Mouse (Mus musculus) cerebellum, adult 11 months (tissue): Measurements from ENCODE around the gene Polr3h.
A peak's percentile ranks its signal among the peaks of the same experiment; 100 is the strongest.

Experiments
- DNase-seq: peaks from one replicate; pipeline ENCODE4 v3.0.0; 2022

Polr3h gene

DNA sequence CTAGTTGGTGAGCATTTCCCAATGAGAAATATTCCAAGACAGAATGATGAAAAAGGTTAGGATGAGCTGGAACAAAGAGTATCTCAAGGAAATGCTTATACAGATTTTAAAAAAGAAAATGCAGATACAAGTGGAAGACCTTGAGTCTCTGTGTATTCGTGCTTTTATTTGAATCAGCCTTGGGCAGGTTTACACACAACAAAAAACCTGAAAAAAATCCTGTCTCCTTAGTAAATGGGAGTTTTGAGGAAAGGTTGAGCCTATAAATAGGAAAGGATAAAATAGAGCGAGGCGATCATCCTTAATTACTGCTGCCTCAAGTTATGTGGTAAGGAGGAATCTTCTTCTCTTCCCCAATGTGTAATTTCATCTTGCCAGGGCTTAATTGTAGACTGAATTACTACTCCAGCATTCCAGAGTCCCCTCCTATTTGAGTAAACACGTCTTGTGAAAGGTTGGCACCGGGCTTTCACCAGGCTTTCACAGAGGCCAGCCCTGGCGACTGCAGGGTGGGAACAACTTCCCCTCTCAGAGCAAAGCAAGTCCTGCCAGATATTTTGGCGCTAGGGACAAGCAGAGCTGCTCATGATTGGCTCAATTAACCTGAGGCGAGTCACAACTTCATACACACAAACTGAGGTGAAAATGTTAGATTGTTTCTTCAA lies 65.4 kb downstream of the Polr3h start:
- no peak for DNase-seq

DNA sequence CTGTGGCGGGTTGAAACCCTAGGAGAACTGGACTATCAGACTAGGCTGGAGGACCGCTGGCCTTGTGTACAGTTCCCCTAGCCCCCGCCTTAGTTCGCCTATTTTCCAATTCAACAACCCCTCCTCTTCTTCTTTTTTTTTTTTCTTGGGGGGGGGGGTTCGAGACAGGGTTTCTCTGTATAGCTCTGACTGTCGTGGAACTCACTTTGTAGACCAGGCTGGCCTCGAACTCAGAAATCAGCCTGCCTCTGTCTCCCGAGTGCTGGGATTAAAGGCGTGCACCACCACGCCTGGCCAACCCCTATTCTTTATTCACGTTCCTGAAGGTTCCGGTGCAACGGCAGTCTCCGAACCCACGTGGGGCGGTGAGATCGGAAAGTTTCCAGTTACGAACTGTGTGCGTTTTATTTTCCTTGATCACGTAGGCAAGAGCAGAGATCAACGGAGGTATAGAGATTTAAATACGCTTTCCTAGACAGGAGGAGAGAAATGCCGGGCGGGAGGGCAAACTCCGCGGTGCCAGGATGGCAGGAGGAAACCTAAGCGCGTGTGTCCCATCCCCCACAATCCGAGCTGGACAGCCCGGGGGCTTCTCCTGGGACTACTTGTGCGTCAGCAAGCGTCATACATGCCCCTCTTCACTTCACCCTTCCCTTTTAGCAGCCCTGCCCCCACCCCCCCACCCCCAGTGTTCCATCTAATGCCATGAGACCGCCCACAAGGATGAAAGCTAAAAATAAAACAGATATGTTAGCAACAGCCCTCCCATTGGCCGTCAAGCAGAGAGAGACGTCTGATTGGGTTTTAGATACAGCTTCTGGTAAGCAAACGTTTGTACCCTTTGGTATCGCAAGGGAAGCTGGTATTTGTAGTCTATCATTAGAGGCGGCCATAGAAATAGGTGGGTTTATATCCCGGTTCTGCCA lies 66.4 kb downstream of the Polr3h start:
- peak; percentile 84 for DNase-seq

DNA sequence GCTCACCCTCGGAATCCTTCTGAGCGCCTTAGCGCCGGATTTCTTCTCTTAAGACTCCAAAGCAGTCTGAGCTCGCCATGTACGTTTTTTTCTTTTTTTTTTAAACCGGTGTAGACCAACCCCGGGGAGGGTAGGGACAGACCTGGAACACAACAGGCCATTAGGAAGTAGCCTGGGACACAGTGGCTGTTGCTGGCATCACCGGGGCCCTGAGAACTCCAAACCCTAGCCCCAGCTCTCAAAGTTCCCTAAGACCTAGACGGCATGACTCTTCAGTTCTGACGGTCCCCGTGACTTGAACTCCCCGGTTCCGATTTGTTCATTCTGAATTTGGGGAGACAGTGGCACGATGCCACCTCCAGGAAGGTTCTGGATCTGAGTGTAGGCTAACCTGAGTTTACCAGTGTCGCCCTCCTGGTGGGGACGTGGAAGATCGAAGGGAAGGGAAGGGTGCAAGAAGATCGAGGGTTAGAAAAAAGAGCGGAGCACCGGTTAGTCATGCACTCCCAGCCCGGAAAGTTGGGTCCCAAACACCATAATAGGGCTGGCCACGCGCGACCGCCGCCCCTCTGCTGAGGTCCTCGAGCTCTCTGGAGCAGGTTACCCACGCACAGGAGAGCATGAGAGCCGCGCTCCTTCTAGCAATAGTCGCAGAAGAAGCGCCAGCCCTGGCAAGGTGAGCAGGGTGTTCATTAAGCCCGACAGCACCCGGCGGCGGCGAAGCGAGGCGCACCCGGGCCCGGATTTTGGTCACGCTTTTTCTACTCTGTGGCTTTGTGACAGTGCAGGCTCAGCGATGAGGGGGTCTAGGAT lies 67.3 kb downstream of the Polr3h start, which contains the start of gene Tob2:
Gene Tob2 (minus strand): TSS at position 280 of the 813 bp plus-strand sequence.
- peak; percentile 75 for DNase-seq

DNA sequence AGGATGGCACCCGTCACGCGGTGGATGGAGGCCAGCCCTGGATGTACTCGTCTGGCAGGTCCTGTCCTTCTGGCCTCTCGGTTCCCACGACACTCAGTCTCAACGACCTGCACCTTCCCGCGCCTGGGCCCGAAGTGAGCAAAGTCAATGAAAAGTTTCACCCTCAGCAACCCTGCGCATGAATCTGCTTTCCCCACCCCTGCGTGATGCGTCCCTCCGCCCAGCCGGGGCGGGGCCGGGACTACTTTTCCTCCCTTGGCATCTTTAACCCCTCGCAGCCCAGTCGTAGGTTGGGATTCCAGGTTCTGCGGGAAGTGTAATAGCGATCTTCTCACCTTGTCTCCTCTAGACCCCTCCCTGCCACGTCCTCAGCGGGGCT lies 67.9 kb downstream of the Polr3h start:
- peak; percentile 92 for DNase-seq

DNA sequence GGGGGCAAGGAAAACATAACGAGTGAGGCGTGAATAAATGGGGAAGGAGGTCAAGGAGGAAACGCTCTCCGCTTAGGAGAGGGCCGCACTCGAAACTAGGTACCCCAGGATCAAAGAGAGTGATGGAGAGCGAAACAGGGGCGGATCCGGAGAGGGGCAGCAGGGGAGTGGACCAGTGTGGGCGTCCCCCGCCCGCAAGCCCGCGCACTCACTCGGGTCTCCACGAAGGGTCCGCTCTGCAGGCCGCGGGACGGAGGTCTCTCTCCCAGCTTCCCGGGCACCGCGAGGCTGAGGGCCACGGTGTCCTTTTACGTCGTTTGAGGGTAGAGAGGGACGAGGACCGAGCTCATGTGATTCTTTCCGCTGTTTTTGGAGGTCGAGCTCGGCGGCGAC lies 68.3 kb downstream of the Polr3h start:
- no peak for DNase-seq

DNA sequence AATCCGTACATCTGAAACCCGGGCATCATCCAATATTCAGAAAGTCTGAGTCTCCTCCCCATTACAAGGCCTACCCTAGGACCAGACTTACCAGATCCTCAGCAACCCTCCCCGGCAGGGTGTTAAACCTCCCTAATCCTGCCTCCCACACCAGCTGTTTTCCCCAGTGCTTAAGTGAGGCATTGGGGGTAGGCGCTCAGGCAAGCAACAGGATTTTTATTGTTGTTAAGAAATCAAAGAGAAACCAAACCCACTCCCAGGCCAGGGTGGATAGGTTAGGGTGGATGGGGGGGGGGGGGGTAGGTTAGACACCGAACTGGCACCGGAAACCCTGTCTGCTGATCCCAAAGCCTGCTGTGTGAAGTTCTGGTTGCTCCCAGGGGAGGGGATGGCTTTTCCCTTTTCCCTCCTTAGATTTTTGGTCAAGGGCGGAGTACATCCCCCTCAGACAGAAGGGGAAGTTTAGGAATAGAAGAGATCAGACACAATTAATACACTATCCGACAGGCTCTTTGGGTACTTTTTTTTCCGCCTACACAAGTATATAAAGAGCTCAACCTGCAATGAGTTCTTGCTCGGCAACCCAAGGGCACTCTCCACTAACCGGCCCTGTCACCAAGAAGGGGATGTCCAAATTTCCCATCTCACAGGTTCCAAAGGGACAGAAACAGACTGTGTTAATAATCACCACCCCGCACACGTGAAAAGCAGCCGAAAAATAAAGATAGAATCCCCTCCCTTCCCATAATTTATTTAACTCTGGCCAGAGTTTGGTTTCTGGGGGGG lies 68.9 kb downstream of the Polr3h start:
- DNase-seq, result no peak

DNA sequence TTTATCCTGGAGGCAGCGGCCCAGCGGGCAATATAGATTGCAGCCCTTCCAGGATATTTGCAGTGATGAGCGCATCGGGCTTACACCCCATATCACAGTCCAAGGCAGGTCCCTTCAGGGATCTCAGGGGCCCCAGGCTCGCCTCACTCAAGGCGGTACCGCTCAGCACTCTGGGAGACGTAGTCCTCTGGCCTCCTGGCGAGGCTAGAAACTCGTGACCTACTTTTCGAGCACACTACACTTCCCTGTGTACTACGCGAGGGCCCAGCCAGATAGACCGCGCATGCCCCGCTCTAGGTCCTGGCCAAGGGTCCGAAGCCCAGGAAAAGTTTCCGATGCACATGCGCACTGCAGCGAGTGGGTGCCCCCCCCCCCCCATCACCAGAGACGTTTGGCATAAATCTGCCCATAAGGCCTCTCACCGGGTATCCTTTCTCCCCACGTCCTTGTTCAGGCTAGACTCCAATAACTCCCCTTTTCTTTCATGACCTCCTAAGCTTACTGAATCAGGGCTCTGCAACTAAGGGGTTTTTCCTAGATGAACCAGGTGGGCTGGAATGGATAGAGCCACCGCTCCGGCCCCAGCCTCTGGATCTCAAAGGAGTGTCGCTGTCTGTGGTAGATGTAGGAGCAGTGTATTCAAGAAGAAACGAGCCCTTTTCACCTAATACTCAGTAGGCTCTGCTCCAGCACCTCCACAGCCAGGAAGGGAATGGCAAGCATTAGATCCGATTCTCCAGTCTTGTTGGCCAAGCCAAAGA lies 69.8 kb downstream of the Polr3h start:
- DNase-seq, result peak; percentile 88

DNA sequence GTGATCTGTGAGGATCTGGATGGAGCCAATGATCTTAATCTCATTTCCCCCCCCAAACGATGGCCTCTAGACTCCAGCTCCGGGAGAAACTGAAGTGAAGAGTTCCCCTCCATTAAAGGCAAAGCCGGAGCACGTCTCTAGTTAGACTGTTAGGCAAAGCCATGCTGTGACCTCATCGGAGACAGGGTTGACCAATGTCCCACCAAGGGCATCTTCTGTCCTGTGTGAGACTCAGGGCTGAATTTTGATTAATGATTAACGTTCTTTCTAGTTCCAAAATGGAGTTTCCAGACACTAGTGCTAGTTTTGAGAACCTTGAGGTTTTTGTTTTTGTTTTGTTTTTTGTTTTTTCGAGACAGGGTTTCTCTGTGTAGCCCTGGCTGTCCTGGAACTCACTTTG lies 73.0 kb downstream of the Polr3h start:
- no peak for DNase-seq

DNA sequence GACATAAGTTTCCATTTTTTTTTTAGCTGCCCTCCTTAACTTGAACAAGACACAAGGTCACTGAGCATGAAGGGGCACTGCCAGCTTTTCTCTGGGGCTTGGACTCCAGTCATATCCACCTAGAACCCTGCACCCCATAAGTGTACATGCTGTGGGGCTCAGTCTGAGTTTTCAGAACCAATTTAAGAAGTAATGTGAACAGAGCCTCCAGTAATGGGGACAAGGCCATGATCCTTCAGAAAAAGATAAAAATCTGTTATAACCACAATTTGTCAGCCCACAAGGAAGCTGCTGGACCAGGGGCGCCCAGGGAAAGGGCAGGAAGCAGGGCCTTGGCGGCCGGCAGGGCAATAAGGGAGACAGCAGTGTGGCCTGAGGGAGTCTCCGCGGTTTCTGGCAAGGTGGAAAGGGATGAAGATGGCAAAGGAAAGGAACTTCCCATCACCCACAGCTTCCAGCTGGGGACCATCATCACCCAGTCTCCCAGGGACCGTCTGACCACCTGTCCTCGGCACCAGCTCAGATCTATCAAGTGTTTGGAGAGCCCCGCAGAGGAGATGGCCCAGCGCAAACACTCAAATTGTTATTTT lies 73.5 kb downstream of the Polr3h start:
- DNase-seq, result no peak

DNA sequence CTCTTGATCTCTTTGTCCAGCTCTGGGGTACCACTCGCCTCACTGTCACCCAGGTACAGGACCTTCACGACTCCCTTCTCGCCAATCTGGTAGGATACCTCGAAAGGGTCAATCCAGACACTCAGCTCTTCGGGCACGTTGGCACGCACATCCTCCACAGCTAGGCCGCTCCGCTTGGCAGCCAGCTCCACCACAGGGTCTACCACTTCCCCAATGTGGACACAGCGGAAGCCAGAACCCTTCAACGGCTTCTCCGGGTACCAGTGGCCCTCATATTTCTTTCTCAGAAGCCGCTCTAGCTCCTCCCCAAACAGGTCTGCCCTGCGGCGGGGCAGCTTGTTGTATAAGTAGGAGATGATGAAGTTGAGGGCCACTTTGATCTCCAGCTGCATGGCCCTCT lies 74.7 kb downstream of the Polr3h start:
- no peak for DNase-seq

DNA sequence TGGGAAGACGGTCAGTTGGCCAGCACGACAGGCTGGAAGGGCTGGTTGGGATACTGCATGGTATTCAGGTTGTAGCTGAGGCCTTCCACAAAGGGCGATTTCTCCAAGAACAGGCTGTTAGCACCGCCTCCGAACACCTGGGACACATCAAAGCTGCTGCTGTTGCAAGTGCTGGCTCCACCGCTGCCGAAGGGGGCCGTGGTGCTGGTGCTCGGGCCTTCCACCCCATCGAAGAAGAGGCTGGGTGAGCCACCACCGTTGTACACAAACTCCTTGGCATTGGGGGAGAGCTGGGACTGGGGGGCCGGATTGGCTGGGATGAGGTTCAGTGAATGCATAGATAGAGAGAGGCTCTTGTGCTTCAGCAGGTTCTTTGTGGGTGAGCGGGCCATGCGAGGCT lies 75.3 kb downstream of the Polr3h start:
- no peak for DNase-seq

DNA sequence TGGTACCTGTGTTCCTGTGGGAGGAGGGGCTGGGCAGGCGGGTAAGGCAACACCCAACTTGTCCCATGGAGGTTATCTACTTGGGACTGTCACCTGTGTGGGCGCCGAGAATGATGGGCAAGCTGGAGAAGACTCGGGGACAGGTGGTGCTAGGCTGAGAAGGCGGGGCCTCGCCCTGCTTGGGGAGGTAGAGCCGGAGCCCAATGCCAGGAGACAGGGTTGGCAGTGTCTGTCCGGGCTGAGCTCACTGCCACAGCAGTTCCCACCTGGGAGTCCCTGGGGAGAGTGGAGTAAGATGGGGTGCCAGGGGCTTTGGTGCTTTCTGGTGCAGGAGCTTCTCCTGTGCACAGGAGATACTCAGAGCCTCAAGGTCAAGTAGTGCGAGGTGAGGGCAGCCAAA lies 76.9 kb downstream of the Polr3h start:
- peak; percentile 71 for DNase-seq

DNA sequence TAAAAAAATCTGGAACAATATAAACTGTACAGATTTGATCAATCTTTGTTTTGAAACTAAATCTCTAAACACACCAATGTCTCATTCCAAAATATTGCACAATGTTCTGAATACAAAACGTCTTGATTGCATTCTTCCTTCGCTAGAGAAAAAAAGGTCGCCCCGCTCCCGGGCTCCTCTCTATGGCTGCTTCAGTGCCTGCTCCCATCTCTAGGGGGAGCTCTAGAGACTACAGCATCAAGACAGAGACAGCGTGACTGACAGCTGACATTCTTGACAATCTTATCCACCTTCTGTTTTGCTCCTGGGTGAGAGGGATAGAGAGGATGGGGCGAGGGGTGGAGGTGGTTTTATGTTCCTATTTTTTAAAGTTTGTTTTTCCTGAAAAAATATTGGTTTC lies 77.7 kb downstream of the Polr3h start:
- DNase-seq, result no peak

DNA sequence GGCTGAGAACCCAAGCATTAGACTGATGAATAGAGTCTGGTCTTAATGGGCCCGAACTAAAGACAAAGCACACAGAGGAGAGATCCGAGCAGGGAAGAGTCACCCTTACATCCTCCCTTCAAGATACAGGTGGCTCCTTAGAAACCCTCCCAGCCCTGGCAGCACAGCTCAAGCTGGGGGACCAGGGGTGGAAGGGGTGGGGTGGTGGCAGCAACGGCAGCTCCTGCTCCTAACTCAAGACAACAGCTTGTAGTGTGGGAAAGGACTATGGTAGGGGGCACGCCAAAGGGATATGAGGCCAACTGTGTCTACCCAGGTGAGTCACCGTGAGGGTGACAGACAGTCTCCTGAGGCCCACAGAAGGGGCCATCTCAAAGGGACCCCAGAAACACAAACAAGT lies 78.2 kb downstream of the Polr3h start:
- DNase-seq, result no peak

DNA sequence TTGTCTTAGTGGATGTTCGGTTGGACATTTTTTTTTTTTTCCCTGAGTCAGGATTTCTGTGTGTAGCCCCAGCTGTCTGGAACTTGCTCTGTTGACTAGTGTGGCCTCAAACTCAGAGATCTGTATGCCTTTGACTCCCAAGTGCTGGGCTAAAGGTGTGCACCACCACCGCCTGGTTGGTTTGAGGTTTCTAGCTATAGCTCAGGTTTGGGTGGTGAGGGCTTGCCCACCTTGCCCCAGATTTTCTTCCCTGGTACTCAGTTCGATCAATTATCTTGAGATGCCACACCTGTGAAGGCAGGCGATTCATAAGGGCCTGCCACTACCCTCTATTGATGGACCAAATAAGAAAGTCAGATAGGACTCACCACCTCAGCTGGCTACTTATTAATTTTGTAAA lies 78.9 kb downstream of the Polr3h start:
- no peak for DNase-seq

DNA sequence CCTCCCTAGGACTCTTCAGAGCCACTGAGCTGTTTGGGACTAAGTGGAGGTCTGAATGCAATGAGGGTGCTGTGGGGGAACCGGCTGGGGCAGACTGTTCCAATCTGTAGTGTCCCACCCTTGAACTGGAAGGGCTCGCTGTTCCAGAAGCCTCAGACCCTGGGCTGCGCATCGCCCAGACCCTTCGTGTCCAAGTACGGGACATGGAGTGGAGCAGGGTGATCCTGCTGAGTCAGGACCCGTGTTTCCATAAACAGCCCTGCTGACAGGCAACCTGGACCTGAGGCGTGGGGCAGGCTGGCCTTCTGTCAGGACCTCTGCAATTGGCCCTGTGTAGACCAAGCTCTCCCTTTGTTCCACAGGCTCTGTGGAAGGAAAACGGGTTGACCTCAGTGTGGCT lies 79.3 kb downstream of the Polr3h start:
- DNase-seq, result no peak

DNA sequence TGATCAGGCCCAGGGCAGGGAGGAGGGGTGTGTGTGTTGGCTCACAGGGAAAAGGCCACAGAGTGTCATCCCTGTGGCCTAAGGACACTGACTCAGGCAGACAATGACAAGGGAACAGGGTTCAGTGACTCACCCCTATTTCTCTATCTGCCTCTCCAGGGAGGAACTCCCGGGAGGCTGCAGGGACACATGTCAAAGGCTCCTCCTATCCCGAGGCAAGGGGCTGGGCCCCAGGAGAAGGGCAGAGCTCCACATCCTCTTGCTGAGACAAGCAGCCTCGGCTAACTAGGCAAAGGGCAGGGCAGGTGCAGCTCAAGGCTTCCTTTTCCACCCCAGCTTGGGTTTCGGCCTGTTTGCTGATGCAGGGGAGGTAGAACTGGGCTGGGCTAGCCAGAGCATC lies 80.3 kb downstream of the Polr3h start:
- DNase-seq, result no peak

DNA sequence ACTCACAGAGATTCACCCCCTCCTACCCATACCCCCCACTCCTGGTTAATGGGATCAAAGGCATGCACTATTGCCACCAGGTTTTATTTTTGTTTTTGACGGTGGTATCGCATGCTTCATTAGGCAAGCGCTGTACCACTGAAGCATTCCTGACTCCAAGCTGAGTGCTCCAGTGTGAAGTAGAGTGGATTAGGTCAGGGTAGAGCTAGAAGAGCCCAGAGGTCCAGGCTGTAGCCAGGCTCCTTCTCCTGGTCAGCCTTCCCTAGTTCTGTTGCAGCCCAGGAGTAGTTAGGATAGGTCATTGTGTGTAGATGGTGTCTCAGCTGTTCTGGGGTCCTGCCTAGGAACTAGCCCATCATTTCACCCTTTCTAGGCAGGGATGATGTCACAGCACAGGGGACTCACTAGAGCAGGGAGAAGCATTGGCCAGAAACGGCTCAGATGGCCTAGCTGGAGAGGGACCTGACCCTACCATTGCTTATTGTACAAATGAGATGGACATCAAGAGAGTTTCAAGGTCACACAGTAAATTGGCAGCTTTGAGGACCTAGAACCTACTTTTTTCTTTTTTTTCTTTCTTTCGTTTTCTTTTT lies 80.9 kb downstream of the Polr3h start:
- no peak for DNase-seq

DNA sequence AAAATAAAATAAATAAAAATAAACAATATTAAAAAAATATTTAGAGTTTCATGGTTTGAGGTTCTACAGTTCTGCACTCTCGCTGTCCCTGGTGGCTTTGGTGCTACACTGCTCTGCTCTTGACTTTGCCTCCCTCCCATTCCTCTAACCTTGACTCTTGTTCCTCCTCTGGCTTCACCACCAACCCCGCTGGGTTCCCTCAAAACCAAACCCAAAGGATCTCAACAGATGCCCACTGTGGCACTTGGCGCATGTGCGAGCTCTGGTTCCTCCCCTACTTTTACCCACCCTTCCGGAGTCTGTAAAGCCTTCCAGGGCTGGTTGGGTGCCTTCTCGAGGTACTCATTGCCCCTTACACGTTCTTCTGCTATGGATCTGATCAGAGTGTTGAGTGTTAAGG lies 83.8 kb downstream of the Polr3h start:
- no peak for DNase-seq

DNA sequence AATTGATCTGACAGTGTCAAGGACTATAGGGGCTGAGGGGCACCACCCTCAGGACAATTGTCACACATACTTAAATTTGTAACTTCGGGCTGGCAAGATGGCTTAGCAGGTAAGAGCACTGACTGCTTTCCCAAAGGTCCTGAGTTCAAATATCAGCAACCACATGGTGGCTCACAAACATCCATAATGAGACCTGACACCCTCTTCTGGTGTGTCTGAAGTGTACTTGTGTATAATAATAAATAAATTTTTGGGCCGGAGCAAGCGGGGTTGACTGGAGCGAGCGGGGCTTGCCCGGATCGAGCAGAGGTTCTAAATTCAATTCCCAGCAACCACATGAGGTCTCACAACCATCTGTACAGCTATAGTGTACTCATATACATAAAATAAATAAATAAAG lies 85.7 kb downstream of the Polr3h start:
- DNase-seq, result no peak

DNA sequence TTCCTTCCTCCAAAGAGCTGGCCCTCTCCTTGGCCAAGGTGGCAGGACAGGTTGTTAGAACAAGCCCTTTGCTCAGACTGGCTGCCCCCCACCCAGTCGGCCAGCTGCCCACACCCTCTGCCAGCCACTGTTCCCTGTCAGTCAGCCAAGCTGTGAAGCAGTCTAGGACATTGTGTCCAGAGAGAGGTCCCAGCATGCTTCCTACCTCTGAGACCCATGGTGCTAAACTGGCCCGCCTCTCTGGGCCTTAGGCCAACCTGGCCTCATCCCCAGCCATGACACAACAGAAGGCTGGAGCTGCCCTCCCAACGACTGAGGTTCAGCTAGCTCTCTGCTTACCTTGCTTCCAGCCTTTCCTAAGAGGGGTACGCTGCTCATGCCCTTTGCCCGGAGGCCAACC lies 86.4 kb downstream of the Polr3h start:
- DNase-seq, result peak; percentile 97
